Mouse (Mus musculus): ENCODE measurements around the gene Gm438. TPM values are rescaled to one million over a fixed set of nuclear protein-coding genes. Genes with fewer than 3 reads are reported as not detected.
"Not testable (repeated sequence)": the region's sequence is repeated elsewhere in the genome, so short reads cannot be mapped to it uniquely, and the experiment has no call there.

The Gm438 gene
- polyA plus RNA-seq (2015; fragmentation: Nextera tagmentation; extraction: Ambion mirVana), result 0.12 TPM in 1 of 2 replicates, not detected in the other

GRCm38 (mm10) chr4:144786483-144786882 is at the start of gene Gm438:
Gm438 (minus strand) TSS chr4:144786583.
- Histone ChIP-seq H3K36me3 (no peaks in the 10 kb centered on the region), H3K27ac (replicated peaks) (no peak within 1 kb of the TSS), H3K4me3 (replicated peaks) (no peak within 1 kb of the TSS), H3K9ac (no peak within 1 kb of the TSS), H3K4me1 (no peaks in the 10 kb centered on the region), H3K9me3 (replicated peaks) (no peaks in the 10 kb centered on the region), H3K27me3 (no peaks in the 10 kb centered on the region), H3K4me2 (replicated peaks) (no peak within 1 kb of the TSS)
- no peak for ATAC-seq (ENCODE audit: insufficient number of reproducible peaks, low FRiP score, low TSS enrichment, low read depth)

- H3K36me3 ChIP-seq, result no peaks in the 10 kb centered on the region
- 69% methylated on average over 2 of the region's 2 CpGs for WGBS
- no peak overlapping the region for H3K4me3 ChIP-seq (replicated peaks)
- no peaks in the 10 kb centered on the region for H3K27me3 ChIP-seq
- no peak overlapping the region for H3K4me2 ChIP-seq (replicated peaks)
- no peaks in the 10 kb centered on the region for H3K9me3 ChIP-seq (replicated peaks)
- no peak overlapping the region for H3K27ac ChIP-seq (replicated peaks)
- H3K4me1 ChIP-seq, result no peaks in the 10 kb centered on the region
- no peak overlapping the region for H3K9ac ChIP-seq
- ATAC-seq (ENCODE audit: insufficient number of reproducible peaks, low FRiP score, low TSS enrichment, low read depth), result no peak
These were observed 38.3 kb upstream of the Gm438 start for GRCm38 (mm10) chr4:144824706-144825105.

DNA sequence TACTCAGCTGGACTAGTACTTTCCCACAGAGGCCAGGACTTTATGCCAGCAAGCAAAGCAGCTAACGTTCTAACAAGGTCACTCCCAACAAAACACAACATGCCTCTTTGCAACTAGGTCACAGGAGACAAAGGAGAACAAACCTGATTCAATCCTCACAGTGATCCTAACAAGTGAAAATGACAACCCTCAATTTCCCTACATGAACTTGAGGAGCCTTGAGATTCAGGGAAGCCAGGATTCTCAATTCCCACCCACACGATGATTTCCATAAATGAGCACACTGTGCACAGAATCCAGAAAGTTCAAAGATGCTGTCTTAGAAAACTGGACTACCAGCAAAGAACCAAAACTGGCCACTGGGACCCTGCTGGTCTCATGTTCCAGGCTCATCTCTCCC is 37.6 kb upstream of the Gm438 start:
- no peaks in the 10 kb centered on the region for H3K27me3 ChIP-seq
- H3K9me3 ChIP-seq (replicated peaks), result no peaks in the 10 kb centered on the region
- no peak overlapping the region for H3K9ac ChIP-seq
- ATAC-seq (ENCODE audit: insufficient number of reproducible peaks, low FRiP score, low TSS enrichment, low read depth), result no peak
- H3K4me3 ChIP-seq (replicated peaks), result no peak overlapping the region
- no peaks in the 10 kb centered on the region for H3K36me3 ChIP-seq
- no peaks in the 10 kb centered on the region for H3K4me1 ChIP-seq
- H3K27ac ChIP-seq (replicated peaks), result no peak overlapping the region
- 87% methylated on average over 2 of the region's 2 CpGs for WGBS
- H3K4me2 ChIP-seq (replicated peaks), result no peak overlapping the region

DNA sequence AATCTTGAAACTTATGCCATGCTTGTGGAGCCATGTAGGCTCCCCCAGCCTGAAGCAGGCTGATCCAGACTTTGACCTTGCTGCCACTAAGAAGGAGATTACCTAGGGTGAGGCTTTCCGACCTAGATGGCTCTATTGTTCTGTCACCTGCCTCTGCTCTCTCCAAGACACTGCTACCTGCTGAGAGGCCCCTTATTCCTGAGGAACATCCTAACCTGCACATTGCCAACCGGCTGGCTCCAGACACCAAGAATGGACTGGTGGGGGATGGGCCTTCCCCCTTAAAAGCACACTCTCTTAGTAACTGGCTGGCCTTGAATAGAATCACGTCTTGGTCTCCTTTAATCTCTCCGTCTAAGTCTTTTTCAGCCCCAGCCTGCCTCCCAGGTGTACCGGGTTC is 20.8 kb upstream of the Gm438 start:
- H3K27ac ChIP-seq (replicated peaks); ATAC-seq (ENCODE audit: insufficient number of reproducible peaks, low FRiP score, low TSS enrichment, low read depth); H3K27me3 ChIP-seq; H3K4me1 ChIP-seq; H3K4me3 ChIP-seq (replicated peaks); H3K36me3 ChIP-seq; H3K4me2 ChIP-seq (replicated peaks); H3K9ac ChIP-seq; H3K9me3 ChIP-seq (replicated peaks): not testable (repeated sequence)
- 47% methylated on average over 5 of the region's 5 CpGs for WGBS

DNA sequence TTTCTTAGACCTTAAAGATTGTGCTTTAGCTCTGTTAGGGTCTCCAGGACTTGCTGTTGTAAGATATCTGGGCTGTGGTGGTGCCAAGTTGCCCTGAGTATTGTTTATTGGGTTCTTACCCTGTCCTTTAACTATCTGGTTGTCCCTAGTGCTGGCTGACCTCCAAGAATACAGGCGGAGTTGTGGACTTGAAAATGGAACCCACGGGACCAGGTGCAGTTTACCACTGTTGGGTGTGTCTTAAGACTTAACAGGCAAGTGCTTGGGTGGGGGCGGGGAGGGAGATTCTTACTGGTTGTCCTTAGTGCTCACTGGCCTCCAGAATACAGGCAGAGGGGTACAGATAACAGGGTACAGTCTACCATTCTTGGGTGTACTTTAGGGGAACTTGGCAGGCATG is 17.2 kb upstream of the Gm438 start:
- Histone ChIP-seq H3K4me2 (replicated peaks) (no peak overlapping the region), H3K36me3 (no peaks in the 10 kb centered on the region), H3K9ac (no peak overlapping the region), H3K9me3 (replicated peaks) (no peaks in the 10 kb centered on the region), H3K27me3 (no peaks in the 10 kb centered on the region), H3K27ac (replicated peaks) (no peak overlapping the region), H3K4me3 (replicated peaks) (no peak overlapping the region), H3K4me1 (no peaks in the 10 kb centered on the region)
- ATAC-seq (ENCODE audit: insufficient number of reproducible peaks, low FRiP score, low TSS enrichment, low read depth), result no peak
- WGBS, result 83% methylated on average over 3 of the region's 3 CpGs

DNA sequence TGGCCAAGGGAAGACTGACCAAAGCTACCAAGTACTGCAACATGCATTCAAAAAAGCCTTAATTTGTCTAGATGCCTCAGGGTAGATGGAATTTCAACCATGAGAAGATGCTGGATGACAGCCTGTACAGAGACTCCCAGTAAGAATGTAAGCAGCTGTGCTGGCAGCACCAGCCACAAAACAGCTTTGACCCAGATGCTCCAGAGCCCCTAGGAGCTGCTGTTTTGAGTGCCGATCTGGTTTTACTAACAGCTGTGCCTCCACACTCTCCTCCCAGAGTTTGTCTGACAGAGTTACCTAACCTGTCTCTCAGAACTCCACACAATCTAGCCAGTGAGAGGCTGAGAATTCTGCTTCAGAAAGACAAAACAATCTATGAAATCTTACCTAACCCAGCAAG is 3.8 kb upstream of the Gm438 start:
- Histone ChIP-seq H3K27ac (replicated peaks) (no peak overlapping the region), H3K4me2 (replicated peaks) (no peak overlapping the region), H3K27me3 (no peaks in the 10 kb centered on the region), H3K9me3 (replicated peaks) (no peaks in the 10 kb centered on the region), H3K4me3 (replicated peaks) (no peak overlapping the region), H3K4me1 (no peaks in the 10 kb centered on the region), H3K36me3 (no peaks in the 10 kb centered on the region), H3K9ac (no peak overlapping the region)
- WGBS, result 27% methylated on average over 1 of the region's 1 CpGs
- ATAC-seq (ENCODE audit: insufficient number of reproducible peaks, low FRiP score, low TSS enrichment, low read depth), result no peak

DNA sequence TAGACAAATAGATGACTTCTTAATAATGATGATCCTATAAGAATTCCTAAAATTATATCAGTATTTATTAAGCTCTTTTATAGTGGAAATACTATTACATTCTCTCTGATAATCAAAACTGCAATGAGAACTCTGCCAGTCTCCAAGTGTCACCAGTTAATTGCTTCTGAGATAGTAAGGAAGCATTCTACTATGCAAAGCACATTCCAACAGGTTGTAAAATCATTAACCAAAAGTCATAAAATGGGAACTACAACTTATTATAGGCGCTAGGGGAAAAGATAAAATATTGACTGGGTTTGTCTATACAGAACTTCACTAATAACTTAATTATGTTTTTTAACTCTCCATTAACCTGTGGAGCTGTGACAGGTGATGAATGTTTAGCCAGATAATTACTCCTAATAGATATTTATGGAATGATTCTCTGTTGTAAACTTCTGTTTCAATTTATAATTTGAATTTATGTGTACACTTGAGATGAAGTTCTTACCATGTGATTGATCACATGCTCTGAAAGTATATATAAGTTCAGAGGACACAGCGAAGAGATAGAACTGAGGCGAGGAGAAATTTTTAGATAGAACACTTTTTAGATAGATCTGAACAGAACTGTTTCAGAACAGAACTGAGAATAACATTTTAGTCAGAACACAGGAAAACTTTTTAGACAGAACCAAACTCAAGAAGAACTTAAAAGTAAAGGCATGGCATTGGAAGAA is 3.7 kb downstream of the Gm438 start:
- 81% methylated on average over 3 of the region's 3 CpGs for WGBS
- H3K4me3 ChIP-seq (replicated peaks), result no peak overlapping the region
- no peak overlapping the region for H3K4me2 ChIP-seq (replicated peaks)
- H3K9me3 ChIP-seq (replicated peaks), result no peaks in the 10 kb centered on the region
- H3K27ac ChIP-seq (replicated peaks), result no peak overlapping the region
- no peaks in the 10 kb centered on the region for H3K4me1 ChIP-seq
- H3K9ac ChIP-seq, result no peak overlapping the region
- H3K27me3 ChIP-seq, result no peaks in the 10 kb centered on the region
- ATAC-seq (ENCODE audit: insufficient number of reproducible peaks, low FRiP score, low TSS enrichment, low read depth), result no peak
- no peaks in the 10 kb centered on the region for H3K36me3 ChIP-seq

GRCm38 (mm10) chr4:144765722-144766121 is 20.7 kb downstream of the Gm438 start:
- no peak for ATAC-seq (ENCODE audit: insufficient number of reproducible peaks, low FRiP score, low TSS enrichment, low read depth)
- no peak overlapping the region for H3K4me2 ChIP-seq (replicated peaks)
- H3K4me3 ChIP-seq (replicated peaks), result no peak overlapping the region
- H3K36me3 ChIP-seq, result no peaks in the 10 kb centered on the region
- no peak overlapping the region for H3K27ac ChIP-seq (replicated peaks)
- no peaks in the 10 kb centered on the region for H3K4me1 ChIP-seq
- H3K27me3 ChIP-seq, result no peaks in the 10 kb centered on the region
- WGBS, result 19% methylated on average over 2 of the region's 2 CpGs
- no peaks in the 10 kb centered on the region for H3K9me3 ChIP-seq (replicated peaks)
- H3K9ac ChIP-seq, result no peak overlapping the region

DNA sequence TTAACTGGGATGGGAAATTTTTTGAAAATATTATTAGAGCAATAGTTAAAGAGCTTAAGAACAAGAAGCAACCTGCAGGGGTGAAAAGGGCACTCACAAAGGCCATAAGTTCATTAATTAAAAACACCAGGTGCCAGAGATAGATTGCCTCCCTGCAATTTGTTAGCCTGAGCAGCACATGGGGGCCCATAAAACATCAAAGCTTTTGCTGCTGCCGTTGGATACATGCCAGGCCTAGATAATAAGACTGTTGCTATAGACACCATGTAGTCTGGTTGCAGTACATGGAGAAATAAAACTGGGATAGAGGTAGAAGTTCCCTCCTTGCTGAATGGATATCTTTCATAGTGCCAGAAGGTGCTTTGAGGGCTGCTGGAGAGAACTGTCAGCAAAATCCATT is 37.2 kb downstream of the Gm438 start:
- ATAC-seq (ENCODE audit: insufficient number of reproducible peaks, low FRiP score, low TSS enrichment, low read depth), result no peak
- Histone ChIP-seq H3K36me3 (no peaks in the 10 kb centered on the region), H3K27me3 (no peaks in the 10 kb centered on the region), H3K9ac (no peak overlapping the region), H3K9me3 (replicated peaks) (no peaks in the 10 kb centered on the region; the same call in 1 of the 2 replicates), H3K4me2 (replicated peaks) (no peak overlapping the region), H3K4me1 (no peaks in the 10 kb centered on the region), H3K27ac (replicated peaks) (no peak overlapping the region), H3K4me3 (replicated peaks) (no peak overlapping the region)
- 33% methylated on average over 1 of the region's 1 CpGs for WGBS

Other genes with a start within 250 kb of the Gm438 start
- not detected in 2 replicates for gene Gm13124, start 221.4 kb downstream of the Gm438 start, polyA plus RNA-seq (2015; fragmentation: Nextera tagmentation; extraction: Ambion mirVana)
- not detected in 2 replicates for gene Aadacl4, start 172.9 kb downstream of the Gm438 start, polyA plus RNA-seq (2015; fragmentation: Nextera tagmentation; extraction: Ambion mirVana)
- not detected in 2 replicates for gene Gm436, start 100.2 kb downstream of the Gm438 start, polyA plus RNA-seq (2015; fragmentation: Nextera tagmentation; extraction: Ambion mirVana)
- gene Gm13178, start 65.2 kb downstream of the Gm438 start, polyA plus RNA-seq (2015; fragmentation: Nextera tagmentation; extraction: Ambion mirVana), result not detected in 2 replicates
- gene Dhrs3, start 106.2 kb upstream of the Gm438 start, polyA plus RNA-seq (2015; fragmentation: Nextera tagmentation; extraction: Ambion mirVana), result 73.3 and 75.7 TPM in 2 replicates